Mouse (Mus musculus): Measurements from ENCODE around the gene Gosr1. TPM values are rescaled to one million over a fixed set of nuclear protein-coding genes. Genes with fewer than 3 reads are reported as not detected.
"Not testable (repeated sequence)": the region's sequence is repeated elsewhere in the genome, so short reads cannot be mapped to it uniquely, and the experiment has no call there.

Gene Gosr1
- 24.3 and 25.4 TPM in 2 replicates for polyA plus RNA-seq (2015; fragmentation: Nextera tagmentation; extraction: Ambion mirVana)

GRCm38 (mm10) chr11:76763053-76763740, at the start of gene Gosr1:
Gosr1 (minus strand) TSS chr11:76763579.
- peak; percentile 98 for ATAC-seq (ENCODE audit: low FRiP score, low read depth)
- peaks cover 8% of the 10 kb centered on the region for H3K4me1 ChIP-seq (replicated peaks)
- peak within 1 kb of the TSS; percentile 87 for H3K9ac ChIP-seq
- no peaks in the 10 kb centered on the region for H3K9me3 ChIP-seq
- H3K27me3 ChIP-seq: no peaks in the 10 kb centered on the region; the same call in 1 of the 2 replicates
- peak within 1 kb of the TSS; percentile 87 for H3K27ac ChIP-seq (replicated peaks)
- H3K4me3 ChIP-seq: peak within 1 kb of the TSS; percentile 71
- WGBS: under 1% methylated on average over 28 of the region's 28 CpGs
- H3K36me3 ChIP-seq: peaks cover 24% of the 10 kb centered on the region
- peak within 1 kb of the TSS; percentile 65 for H3K4me2 ChIP-seq

- H3K4me3 ChIP-seq: no peak overlapping the region
- no peaks in the 10 kb centered on the region for H3K27me3 ChIP-seq
- H3K9ac ChIP-seq: no peak overlapping the region
- ATAC-seq (ENCODE audit: low FRiP score, low read depth): no peak
- H3K9me3 ChIP-seq: no peaks in the 10 kb centered on the region
- 85% methylated on average over 9 of the region's 9 CpGs for WGBS
- no peak overlapping the region for H3K4me2 ChIP-seq
- peaks cover 31% of the 10 kb centered on the region; the same call in 1 of the 2 replicates for H3K36me3 ChIP-seq
- H3K27ac ChIP-seq (replicated peaks): no peak overlapping the region
- no peaks in the 10 kb centered on the region for H3K4me1 ChIP-seq (replicated peaks)
These were observed 47.5 kb upstream of the Gosr1 start for GRCm38 (mm10) chr11:76810706-76811495.

- H3K36me3 ChIP-seq: peaks cover 43% of the 10 kb centered on the region; the same call in 1 of the 2 replicates
- no peaks in the 10 kb centered on the region for H3K27me3 ChIP-seq
- H3K4me2 ChIP-seq: no peak overlapping the region
- H3K9me3 ChIP-seq: no peaks in the 10 kb centered on the region
- no peak overlapping the region for H3K9ac ChIP-seq
- no peaks in the 10 kb centered on the region for H3K4me1 ChIP-seq (replicated peaks)
- H3K27ac ChIP-seq (replicated peaks): no peak overlapping the region
- H3K4me3 ChIP-seq: no peak overlapping the region
- ATAC-seq (ENCODE audit: low FRiP score, low read depth): no peak
- 54% methylated on average over 3 of the region's 3 CpGs for WGBS
These were observed 46.1 kb upstream of the Gosr1 start for GRCm38 (mm10) chr11:76809450-76809849.

- Histone ChIP-seq H3K27me3 (no peaks in the 10 kb centered on the region), H3K27ac (replicated peaks) (no peak overlapping the region), H3K9ac (no peak overlapping the region), H3K4me1 (replicated peaks) (no peaks in the 10 kb centered on the region), H3K36me3 (peaks cover 42% of the 10 kb centered on the region; the same call in 1 of the 2 replicates), H3K4me2 (no peak overlapping the region), H3K9me3 (no peaks in the 10 kb centered on the region), H3K4me3 (no peak overlapping the region)
- 90% methylated on average over 7 of the region's 7 CpGs for WGBS
- no peak for ATAC-seq (ENCODE audit: low FRiP score, low read depth)
These were observed 45.2 kb upstream of the Gosr1 start for GRCm38 (mm10) chr11:76808550-76808949.

- WGBS: 93% methylated on average over 3 of the region's 3 CpGs
- no peaks in the 10 kb centered on the region for H3K27me3 ChIP-seq
- H3K36me3 ChIP-seq: peaks cover 39% of the 10 kb centered on the region
- no peaks in the 10 kb centered on the region for H3K4me1 ChIP-seq (replicated peaks)
- no peak overlapping the region for H3K4me2 ChIP-seq
- no peak overlapping the region for H3K27ac ChIP-seq (replicated peaks)
- no peak overlapping the region for H3K4me3 ChIP-seq
- no peak for ATAC-seq (ENCODE audit: low FRiP score, low read depth)
- H3K9me3 ChIP-seq: no peaks in the 10 kb centered on the region
- H3K9ac ChIP-seq: no peak overlapping the region
These were observed 43.8 kb upstream of the Gosr1 start for GRCm38 (mm10) chr11:76807007-76807679.

GRCm38 (mm10) chr11:76806026-76806425, 42.6 kb upstream of the Gosr1 start:
- Histone ChIP-seq H3K4me3 (no peak overlapping the region), H3K4me1 (replicated peaks) (no peaks in the 10 kb centered on the region), H3K27me3 (no peaks in the 10 kb centered on the region), H3K27ac (replicated peaks) (no peak overlapping the region), H3K4me2 (no peak overlapping the region), H3K9ac (no peak overlapping the region), H3K36me3 (peaks cover 43% of the 10 kb centered on the region), H3K9me3 (no peaks in the 10 kb centered on the region)
- WGBS: 81% methylated on average over 4 of the region's 4 CpGs
- ATAC-seq (ENCODE audit: low FRiP score, low read depth): no peak

GRCm38 (mm10) chr11:76805072-76805471, 41.7 kb upstream of the Gosr1 start:
- H3K4me2 ChIP-seq; ATAC-seq (ENCODE audit: low FRiP score, low read depth); H3K9me3 ChIP-seq; H3K9ac ChIP-seq; H3K27me3 ChIP-seq; H3K4me1 ChIP-seq (replicated peaks); H3K27ac ChIP-seq (replicated peaks); H3K4me3 ChIP-seq: not testable (repeated sequence)
- 95% methylated on average over 4 of the region's 4 CpGs for WGBS
- H3K36me3 ChIP-seq: peaks cover 43% of the 10 kb centered on the region

GRCm38 (mm10) chr11:76803266-76803665, 39.9 kb upstream of the Gosr1 start:
- no peak for ATAC-seq (ENCODE audit: low FRiP score, low read depth)
- no peaks in the 10 kb centered on the region for H3K27me3 ChIP-seq
- no peak overlapping the region for H3K27ac ChIP-seq (replicated peaks)
- no peak overlapping the region for H3K9ac ChIP-seq
- no peaks in the 10 kb centered on the region for H3K9me3 ChIP-seq
- H3K36me3 ChIP-seq: peaks cover 53% of the 10 kb centered on the region
- H3K4me3 ChIP-seq: no peak overlapping the region
- H3K4me2 ChIP-seq: no peak overlapping the region
- no peaks in the 10 kb centered on the region for H3K4me1 ChIP-seq (replicated peaks)
- WGBS: 89% methylated on average over 3 of the region's 3 CpGs

- Histone ChIP-seq H3K9me3 (no peaks in the 10 kb centered on the region), H3K36me3 (peaks cover 51% of the 10 kb centered on the region), H3K9ac (no peak overlapping the region), H3K4me2 (no peak overlapping the region), H3K4me3 (no peak overlapping the region), H3K27ac (replicated peaks) (no peak overlapping the region), H3K4me1 (replicated peaks) (no peaks in the 10 kb centered on the region), H3K27me3 (no peaks in the 10 kb centered on the region)
- 90% methylated on average over 6 of the region's 6 CpGs for WGBS
- no peak for ATAC-seq (ENCODE audit: low FRiP score, low read depth)
These were observed 33.9 kb upstream of the Gosr1 start for GRCm38 (mm10) chr11:76797236-76797635.

- H3K9ac ChIP-seq: no peak overlapping the region
- H3K27ac ChIP-seq (replicated peaks): no peak overlapping the region
- no peak for ATAC-seq (ENCODE audit: low FRiP score, low read depth)
- peaks cover 60% of the 10 kb centered on the region for H3K36me3 ChIP-seq
- H3K27me3 ChIP-seq: no peaks in the 10 kb centered on the region
- H3K4me1 ChIP-seq (replicated peaks): no peaks in the 10 kb centered on the region
- H3K9me3 ChIP-seq: no peaks in the 10 kb centered on the region
- H3K4me2 ChIP-seq: no peak overlapping the region
- H3K4me3 ChIP-seq: no peak overlapping the region
- WGBS: 78% methylated on average over 5 of the region's 5 CpGs
These were observed 31.9 kb upstream of the Gosr1 start for GRCm38 (mm10) chr11:76795326-76795725.

- Histone ChIP-seq H3K9me3 (no peaks in the 10 kb centered on the region), H3K27me3 (no peaks in the 10 kb centered on the region), H3K9ac (no peak overlapping the region), H3K27ac (replicated peaks) (no peak overlapping the region), H3K36me3 (peaks cover 50% of the 10 kb centered on the region), H3K4me3 (no peak overlapping the region), H3K4me2 (no peak overlapping the region), H3K4me1 (replicated peaks) (no peaks in the 10 kb centered on the region)
- 95% methylated on average over 7 of the region's 7 CpGs for WGBS
- no peak for ATAC-seq (ENCODE audit: low FRiP score, low read depth)
These were observed 28.0 kb upstream of the Gosr1 start for GRCm38 (mm10) chr11:76791331-76791730.

- Histone ChIP-seq H3K9me3 (no peaks in the 10 kb centered on the region), H3K4me1 (replicated peaks) (no peaks in the 10 kb centered on the region), H3K27ac (replicated peaks) (no peak overlapping the region), H3K27me3 (no peaks in the 10 kb centered on the region), H3K4me2 (no peak overlapping the region), H3K4me3 (no peak overlapping the region), H3K36me3 (peaks cover 56% of the 10 kb centered on the region), H3K9ac (no peak overlapping the region)
- no peak for ATAC-seq (ENCODE audit: low FRiP score, low read depth)
- WGBS: 92% methylated on average over 1 of the region's 1 CpGs
These were observed 25.9 kb upstream of the Gosr1 start for GRCm38 (mm10) chr11:76789252-76789651.

All from hindbrain, embryonic 15.5 days (tissue).